Mouse (Mus musculus): Measurements from ENCODE around the gene Zfp169. TPM values are rescaled to one million over a fixed set of nuclear protein-coding genes. Genes with fewer than 3 reads are reported as not detected.
A peak's percentile ranks its signal among the peaks of the same experiment; 100 is the strongest.

The Zfp169 gene
- polyA plus RNA-seq (2015; fragmentation: Nextera tagmentation; extraction: Ambion mirVana), result 3.6 and 3.8 TPM in 2 replicates

DNA sequence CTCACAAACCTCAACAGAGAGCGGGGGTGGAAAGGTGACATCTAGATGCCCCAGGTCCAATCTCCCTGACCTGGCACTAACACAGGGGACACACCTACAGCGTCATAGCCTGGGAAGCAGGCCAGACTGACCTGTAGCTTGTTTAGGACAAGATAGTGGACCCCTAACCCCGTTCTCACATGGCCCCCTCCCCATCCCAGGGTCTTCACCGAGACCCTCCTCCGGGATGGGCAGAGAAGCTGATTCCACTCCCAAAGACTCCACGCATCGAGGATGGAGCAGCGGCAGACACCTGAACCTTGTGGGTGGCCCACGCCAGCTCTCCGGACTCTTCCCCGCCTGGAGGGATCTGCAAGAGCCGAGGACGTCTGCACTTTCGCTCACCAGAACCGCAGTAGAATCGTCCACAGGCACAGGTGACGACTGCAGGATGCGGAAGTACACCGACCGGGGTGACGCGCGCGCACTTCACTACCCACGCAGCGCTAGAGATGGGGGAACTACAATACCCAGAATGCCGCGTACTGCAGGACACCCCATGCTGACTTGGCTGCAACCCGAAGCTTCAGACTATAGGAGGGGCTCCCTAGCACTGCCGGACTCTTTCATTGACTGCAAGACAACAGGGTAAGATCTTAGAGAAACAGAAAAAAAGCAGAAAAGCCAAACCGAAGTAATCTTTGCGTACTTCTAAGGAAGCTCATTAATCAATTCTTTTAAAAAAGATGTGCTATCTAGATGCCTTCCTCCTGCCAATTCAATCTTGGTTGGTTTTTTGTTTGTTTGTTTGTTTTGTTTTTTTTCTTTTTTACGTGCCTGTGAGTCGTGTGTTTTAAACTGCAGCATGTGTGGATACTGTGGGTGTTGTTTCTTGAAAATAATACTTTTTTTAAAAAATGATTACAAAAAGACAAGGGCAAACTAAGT, at the start of gene Zfp169, which contains the start of gene A830005F24Rik:
Zfp169 (minus strand) TSS at position 449 of the 927 bp plus-strand sequence.
A830005F24Rik (plus strand) TSS at position 568 of the 927 bp plus-strand sequence.

MicroRNA genes within 50 kb of the gene (microRNA counts, 519-probe panel; counts per million panel counts)
- microRNA mmu-let-7a (7,222 counts per million, percentile 97 among the panel's probes with 10 or more counts), microRNA mmu-let-7d (6,797 counts per million, percentile 93 among the panel's probes with 10 or more counts), microRNA mmu-let-7f (6,209 counts per million, percentile 88 among the panel's probes with 10 or more counts)

Small RNA genes lying within 50 kb of the gene (microRNA-seq; reads per million reads assigned to microRNA genes)
- gene Gm24111 (not detected), gene Mirlet7a-1 (246 reads per million, percentile 56 among the genes with 10 or more reads in this experiment), gene Mirlet7d (7,223 reads per million, percentile 94 among the genes with 10 or more reads in this experiment), gene Mirlet7f-1 (not detected)

Other genes starting within 250 kb of the Zfp169 start
- 2.6 TPM in 2 replicates for gene A830005F24Rik, start 119 bp upstream of the Zfp169 start, polyA plus RNA-seq (2015; fragmentation: Nextera tagmentation; extraction: Ambion mirVana)
- gene Ptpdc1, start 112.2 kb upstream of the Zfp169 start, polyA plus RNA-seq (2015; fragmentation: Nextera tagmentation; extraction: Ambion mirVana), result 14.3 and 16.3 TPM in 2 replicates
- not detected in 2 replicates for gene Barx1, start 149.5 kb upstream of the Zfp169 start, polyA plus RNA-seq (2015; fragmentation: Nextera tagmentation; extraction: Ambion mirVana)

All from neural tube, postnatal 0 days (tissue).